Mouse (Mus musculus) forebrain, embryonic 10.5 days (tissue): ENCODE results near the gene Mfap5. TPM values are rescaled to one million over a fixed set of nuclear protein-coding genes. Genes with fewer than 3 reads are reported as not detected.
"Not testable (repeated sequence)": the region's sequence is repeated elsewhere in the genome, so short reads cannot be mapped to it uniquely, and the experiment has no call there.

Source experiments
- DNase-seq: peaks from one replicate; pipeline ENCODE4 v3.0.0-alpha.2; 2017; ENCODE audit warnings: low spot score; ENCODE audit errors: extremely low spot score
- H3K27ac ChIP-seq: fragments of 300-500 bp; sonication (generic); 2 replicates; pipeline ENCODE4 v1.5.1; 2016; ENCODE audit warnings: mild to moderate bottlenecking
- H3K27me3 ChIP-seq: fragments of 300-500 bp; sonication (generic); 2 replicates; pipeline ENCODE4 v1.6.1; 2016; ENCODE audit warnings: mild to moderate bottlenecking; ENCODE audit not compliant: poor library complexity, severe bottlenecking
- H3K36me3 ChIP-seq: fragments of 300-500 bp; sonication (generic); replicated peaks from 2 replicates; pipeline ENCODE4 v1.6.1; 2016; ENCODE audit warnings: mild to moderate bottlenecking, moderate library complexity
- H3K4me1 ChIP-seq: fragments of 300-500 bp; sonication (generic); 2 replicates; pipeline ENCODE4 v1.6.1; 2016
- H3K4me3 ChIP-seq: fragments of 300-500 bp; sonication (generic); 2 replicates; pipeline ENCODE4 v1.5.1; 2016; ENCODE audit warnings: mild to moderate bottlenecking, moderate library complexity
- H3K9me3 ChIP-seq: fragments of 300-500 bp; sonication (generic); 2 replicates; pipeline ENCODE4 v1.6.1; 2016; ENCODE audit warnings: mild to moderate bottlenecking, moderate library complexity
- WGBS: fragments of 180-500 bp; shearing (Covaris S2); methylation state at CpG from one replicate; pipeline ENCODE4 v1.1.7; 2016; 5-methylcytosine and 5-hydroxymethylcytosine counted together
- polyA plus RNA-seq: library from polyadenylated mRNA; unstranded; fragments of >200 nt; fragmentation: Nextera tagmentation; extraction: Ambion mirVana; gene quantifications from 2 replicates; pipeline ENCODE4 v1.2.1, GENCODE M21; 2016

The Mfap5 gene
- polyA plus RNA-seq, 1 experiment from 2014 or later, result 0.42 TPM

GRCm38 (mm10) chr6:122522595-122522994, 16.9 kb downstream of the Mfap5 start:
- H3K36me3 ChIP-seq, result no peaks in the 10 kb centered on the region
- 0 out of 2 replicates have a peak overlapping the region, but pooled peaks have one; percentile 8 for H3K27ac ChIP-seq
- no peaks in the 10 kb centered on the region for H3K4me1 ChIP-seq
- H3K9me3 ChIP-seq, result no peaks in the 10 kb centered on the region
- H3K27me3 ChIP-seq, result no peaks in the 10 kb centered on the region
- WGBS, result 72% methylated on average over 9 of the region's 9 CpGs
- DNase-seq, result no peak
- no peak overlapping the region for H3K4me3 ChIP-seq

- Histone ChIP-seq H3K36me3 (no peaks in the 10 kb centered on the region), H3K27me3 (no peaks in the 10 kb centered on the region), H3K4me1 (no peaks in the 10 kb centered on the region), H3K27ac (no peak overlapping the region), H3K9me3 (no peaks in the 10 kb centered on the region), H3K4me3 (no peak overlapping the region)
- no peak for DNase-seq
- WGBS, result 85% methylated on average over 8 of the region's 8 CpGs
Measured at GRCm38 (mm10) chr6:122523289-122523688, 17.6 kb downstream of the Mfap5 start.

GRCm38 (mm10) chr6:122527596-122527995, 22.0 kb downstream of the Mfap5 start:
- no peak overlapping the region for H3K4me3 ChIP-seq
- no peaks in the 10 kb centered on the region for H3K9me3 ChIP-seq
- 67% methylated on average over 12 of the region's 12 CpGs for WGBS
- no peak overlapping the region for H3K27ac ChIP-seq
- no peaks in the 10 kb centered on the region for H3K36me3 ChIP-seq
- H3K27me3 ChIP-seq, result no peaks in the 10 kb centered on the region
- H3K4me1 ChIP-seq, result no peaks in the 10 kb centered on the region
- no peak for DNase-seq

- no peak for DNase-seq
- H3K9me3 ChIP-seq, result no peaks in the 10 kb centered on the region
- peaks cover 5% of the 10 kb centered on the region for H3K4me1 ChIP-seq
- WGBS, result 85% methylated on average over 11 of the region's 11 CpGs
- H3K27me3 ChIP-seq, result no peaks in the 10 kb centered on the region
- no peaks in the 10 kb centered on the region for H3K36me3 ChIP-seq
- H3K27ac ChIP-seq, result no peak overlapping the region
- no peak overlapping the region for H3K4me3 ChIP-seq
Measured at GRCm38 (mm10) chr6:122528136-122528535, 22.5 kb downstream of the Mfap5 start.

- 74% methylated on average over 8 of the region's 8 CpGs for WGBS
- H3K9me3 ChIP-seq, result no peaks in the 10 kb centered on the region
- H3K27ac ChIP-seq, result no peak overlapping the region
- no peaks in the 10 kb centered on the region for H3K27me3 ChIP-seq
- H3K36me3 ChIP-seq, result no peaks in the 10 kb centered on the region
- peaks cover 8% of the 10 kb centered on the region for H3K4me1 ChIP-seq
- no peak overlapping the region for H3K4me3 ChIP-seq
- DNase-seq, result no peak
Measured at GRCm38 (mm10) chr6:122531466-122532174, 26.0 kb downstream of the Mfap5 start.

GRCm38 (mm10) chr6:122532883-122533302, 27.2 kb downstream of the Mfap5 start:
- Histone ChIP-seq H3K4me3 (peak overlapping the region; percentile 31), H3K4me1 (peaks cover 8% of the 10 kb centered on the region), H3K27me3 (no peaks in the 10 kb centered on the region), H3K9me3 (no peaks in the 10 kb centered on the region), H3K36me3 (no peaks in the 10 kb centered on the region), H3K27ac (peak overlapping the region; percentile 78)
- 13% methylated on average over 4 of the region's 4 CpGs for WGBS
- DNase-seq, result peak; percentile 20

GRCm38 (mm10) chr6:122534032-122534431, 28.4 kb downstream of the Mfap5 start:
- 27% methylated on average over 3 of the region's 3 CpGs for WGBS
- no peak for DNase-seq
- Histone ChIP-seq H3K36me3 (no peaks in the 10 kb centered on the region), H3K27me3 (no peaks in the 10 kb centered on the region), H3K9me3 (no peaks in the 10 kb centered on the region), H3K4me1 (peaks cover 8% of the 10 kb centered on the region), H3K4me3 (no peak overlapping the region), H3K27ac (no peak overlapping the region)

- Histone ChIP-seq H3K4me3 (no peak overlapping the region), H3K9me3 (no peaks in the 10 kb centered on the region), H3K36me3 (no peaks in the 10 kb centered on the region), H3K4me1 (no peaks in the 10 kb centered on the region), H3K27me3 (no peaks in the 10 kb centered on the region), H3K27ac (no peak overlapping the region)
- 89% methylated on average over 9 of the region's 9 CpGs for WGBS
- DNase-seq, result no peak
Measured at GRCm38 (mm10) chr6:122539564-122539963, 33.9 kb downstream of the Mfap5 start.

- not testable (repeated sequence) for H3K27ac ChIP-seq, H3K9me3 ChIP-seq, H3K4me3 ChIP-seq, DNase-seq, H3K4me1 ChIP-seq, H3K36me3 ChIP-seq, H3K27me3 ChIP-seq
- WGBS, result 77% methylated on average over 5 of the region's 5 CpGs
Measured at GRCm38 (mm10) chr6:122542459-122542858, 36.8 kb downstream of the Mfap5 start.

GRCm38 (mm10) chr6:122543574-122543973, 37.9 kb downstream of the Mfap5 start:
- H3K4me1 ChIP-seq, result no peaks in the 10 kb centered on the region
- H3K36me3 ChIP-seq, result no peaks in the 10 kb centered on the region
- H3K9me3 ChIP-seq, result no peaks in the 10 kb centered on the region
- DNase-seq, result no peak
- no peak overlapping the region for H3K27ac ChIP-seq
- no peaks in the 10 kb centered on the region for H3K27me3 ChIP-seq
- H3K4me3 ChIP-seq, result no peak overlapping the region
- WGBS, result 83% methylated on average over 5 of the region's 5 CpGs

- no peak for DNase-seq
- H3K4me3 ChIP-seq, result no peak overlapping the region
- WGBS, result 100% methylated on average over 1 of the region's 1 CpGs
- H3K9me3 ChIP-seq, result no peaks in the 10 kb centered on the region
- no peaks in the 10 kb centered on the region for H3K4me1 ChIP-seq
- H3K27me3 ChIP-seq, result no peaks in the 10 kb centered on the region
- no peaks in the 10 kb centered on the region for H3K36me3 ChIP-seq
- no peak overlapping the region for H3K27ac ChIP-seq
Measured at GRCm38 (mm10) chr6:122544672-122545071, 39.0 kb downstream of the Mfap5 start.

GRCm38 (mm10) chr6:122545289-122545882, 39.7 kb downstream of the Mfap5 start:
- Histone ChIP-seq H3K4me1 (no peaks in the 10 kb centered on the region), H3K27ac (no peak overlapping the region), H3K36me3 (no peaks in the 10 kb centered on the region), H3K4me3 (no peak overlapping the region), H3K9me3 (no peaks in the 10 kb centered on the region), H3K27me3 (no peaks in the 10 kb centered on the region)
- no peak for DNase-seq
- 87% methylated on average over 9 of the region's 9 CpGs for WGBS

GRCm38 (mm10) chr6:122545948-122546347, 40.3 kb downstream of the Mfap5 start:
- Histone ChIP-seq H3K36me3 (no peaks in the 10 kb centered on the region), H3K4me1 (no peaks in the 10 kb centered on the region), H3K9me3 (no peaks in the 10 kb centered on the region), H3K27ac (no peak overlapping the region), H3K4me3 (no peak overlapping the region), H3K27me3 (no peaks in the 10 kb centered on the region)
- DNase-seq, result no peak
- 88% methylated on average over 10 of the region's 10 CpGs for WGBS
